Mouse (Mus musculus): ENCODE measurements around the gene Sdccag8. TPM values are rescaled to one million over a fixed set of nuclear protein-coding genes. Genes with fewer than 3 reads are reported as not detected.

Sdccag8 gene
- 20.7 and 21.6 TPM in 2 replicates for polyA plus RNA-seq (2012; rRNA removed)

DNA sequence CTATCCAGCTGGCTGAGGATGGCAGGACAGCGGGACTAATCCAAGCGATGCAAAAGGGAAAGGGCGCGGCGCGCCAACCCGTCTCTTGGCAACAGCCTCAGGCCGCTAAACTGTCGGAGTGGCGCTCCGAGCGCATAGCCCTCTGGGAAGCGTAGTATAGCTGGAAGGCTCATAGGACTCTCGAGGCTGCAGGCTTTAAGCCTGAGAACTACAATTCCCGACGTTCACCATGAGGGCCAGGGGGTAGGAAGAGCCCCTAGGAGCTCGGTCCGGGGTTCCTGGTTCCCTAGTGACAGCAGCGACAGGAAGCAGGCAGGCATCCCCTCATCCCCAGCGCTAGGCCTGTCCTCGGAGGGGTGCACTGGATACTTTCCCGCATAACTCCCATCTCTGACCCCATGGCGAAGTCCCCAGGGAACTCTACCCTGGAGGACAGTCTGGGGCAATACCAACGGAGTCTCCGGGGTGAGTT lies at the start of gene Sdccag8:
Gene Sdccag8 (plus strand): TSS at position 70 of the 472 bp plus-strand sequence.
- TF ChIP-seq CTCF (IDR thresholded peaks at IDR 0.05; ENCODE audit: extremely low read depth, insufficient read depth, low read length), result no peak
- TF ChIP-seq POLR2A (IDR thresholded peaks at IDR 0.05; ENCODE audit: extremely low read depth, insufficient read depth, low read length), result peak; percentile 86
- H3K27ac ChIP-seq (ENCODE audit: insufficient read depth, low read length), result peak within 1 kb of the TSS; percentile 87
- peak within 1 kb of the TSS; percentile 70 for H3K4me3 ChIP-seq (ENCODE audit: insufficient read depth, low read length)
- peaks cover 6% of the 10 kb centered on the region for H3K4me1 ChIP-seq (ENCODE audit: control insufficient read depth, insufficient read depth, low read length)

DNA sequence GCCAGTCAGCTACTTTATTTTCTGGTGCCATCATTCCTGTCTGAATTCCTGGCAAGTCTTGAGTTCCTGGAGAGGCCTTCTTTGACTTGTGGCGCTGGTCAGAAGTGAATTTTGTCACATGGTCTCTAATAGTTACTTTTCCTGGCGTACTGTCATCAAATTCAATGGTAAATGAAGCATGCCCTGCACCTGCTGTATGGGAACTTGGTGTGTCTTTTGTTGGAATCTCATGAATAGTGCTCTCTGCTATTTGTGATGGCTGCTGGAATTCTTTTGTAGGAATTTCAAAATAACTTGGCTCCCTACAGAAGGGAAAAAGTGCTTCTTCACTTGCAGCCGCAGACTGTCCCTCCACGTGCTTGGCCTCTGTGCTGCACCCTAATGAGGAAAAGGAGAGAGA lies 39.9 kb upstream of the Sdccag8 start:
- TF ChIP-seq POLR2A (IDR thresholded peaks at IDR 0.05; ENCODE audit: extremely low read depth, insufficient read depth, low read length), result no peak
- TF ChIP-seq CTCF (IDR thresholded peaks at IDR 0.05; ENCODE audit: extremely low read depth, insufficient read depth, low read length), result no peak
- no peak overlapping the region for H3K4me3 ChIP-seq (ENCODE audit: insufficient read depth, low read length)
- H3K4me1 ChIP-seq (ENCODE audit: control insufficient read depth, insufficient read depth, low read length), result no peaks in the 10 kb centered on the region
- H3K27ac ChIP-seq (ENCODE audit: insufficient read depth, low read length), result no peak overlapping the region

DNA sequence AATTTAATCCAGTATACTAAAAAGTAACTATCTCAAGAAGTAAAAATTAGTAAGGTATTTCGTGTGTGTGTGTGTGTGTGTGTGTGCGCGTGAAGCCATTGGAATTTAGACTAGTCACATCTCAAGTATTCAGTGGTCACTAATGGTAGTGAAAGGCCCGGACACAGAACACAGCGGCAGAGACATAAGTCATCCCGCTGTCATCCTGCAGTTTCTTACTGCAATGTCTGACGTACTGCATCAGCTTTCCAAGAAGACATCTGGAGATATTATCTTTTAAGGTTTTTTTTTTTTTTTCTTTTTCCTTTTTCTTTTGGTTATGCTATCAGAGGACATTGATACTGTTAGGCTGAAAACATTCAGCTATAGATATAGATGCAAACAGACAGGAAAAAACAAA lies 25.1 kb upstream of the Sdccag8 start:
- TF ChIP-seq POLR2A (IDR thresholded peaks at IDR 0.05; ENCODE audit: extremely low read depth, insufficient read depth, low read length) (no peak), CTCF (IDR thresholded peaks at IDR 0.05; ENCODE audit: extremely low read depth, insufficient read depth, low read length) (no peak)
- H3K27ac ChIP-seq (ENCODE audit: insufficient read depth, low read length), result no peak overlapping the region
- H3K4me3 ChIP-seq (ENCODE audit: insufficient read depth, low read length), result no peak overlapping the region
- H3K4me1 ChIP-seq (ENCODE audit: control insufficient read depth, insufficient read depth, low read length), result no peaks in the 10 kb centered on the region

DNA sequence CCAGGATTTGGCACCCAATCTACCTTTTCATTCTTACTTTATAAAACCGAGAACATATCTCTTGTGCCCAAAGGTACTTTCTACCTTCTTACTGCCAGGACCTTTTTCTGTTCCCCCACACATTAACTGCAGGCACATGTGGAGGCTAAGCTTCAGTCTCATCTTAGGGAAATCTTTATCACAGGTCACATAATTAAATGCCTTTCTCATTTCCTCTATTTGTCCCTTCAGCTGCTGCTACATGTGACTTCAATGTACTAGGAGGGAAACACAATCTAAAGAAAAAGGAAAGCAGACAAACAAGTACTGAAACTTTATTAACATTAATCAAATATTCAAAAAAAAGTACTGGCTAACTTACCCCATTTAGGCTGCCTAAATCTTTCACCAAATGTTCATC lies 22.3 kb upstream of the Sdccag8 start:
- Histone ChIP-seq H3K4me3 (ENCODE audit: insufficient read depth, low read length) (no peak overlapping the region), H3K27ac (ENCODE audit: insufficient read depth, low read length) (no peak overlapping the region), H3K4me1 (ENCODE audit: control insufficient read depth, insufficient read depth, low read length) (no peaks in the 10 kb centered on the region; the same call in 1 of the 2 replicates)
- TF ChIP-seq CTCF (IDR thresholded peaks at IDR 0.05; ENCODE audit: extremely low read depth, insufficient read depth, low read length) (no peak), POLR2A (IDR thresholded peaks at IDR 0.05; ENCODE audit: extremely low read depth, insufficient read depth, low read length) (no peak)

DNA sequence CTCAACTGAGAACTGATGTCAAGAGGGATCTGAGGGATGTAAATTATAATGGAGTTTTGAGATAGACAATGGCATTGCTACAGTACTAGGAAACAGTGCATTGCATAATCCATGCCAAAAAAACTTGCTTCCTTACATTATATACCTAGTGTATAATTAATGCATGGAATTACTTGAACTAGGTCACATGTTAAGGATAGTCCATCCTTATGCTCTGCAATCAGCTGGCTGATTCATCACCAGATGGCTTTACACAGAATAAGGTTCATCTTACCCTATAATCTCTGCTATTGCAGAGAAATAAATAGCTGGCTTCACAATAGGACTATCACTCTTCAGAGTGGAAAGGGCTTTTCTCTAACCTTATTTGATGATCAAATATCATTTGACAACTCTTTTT lies 15.8 kb upstream of the Sdccag8 start:
- Histone ChIP-seq H3K27ac (ENCODE audit: insufficient read depth, low read length) (no peak overlapping the region), H3K4me3 (ENCODE audit: insufficient read depth, low read length) (no peak overlapping the region), H3K4me1 (ENCODE audit: control insufficient read depth, insufficient read depth, low read length) (no peaks in the 10 kb centered on the region; the same call in 1 of the 2 replicates)
- TF ChIP-seq CTCF (IDR thresholded peaks at IDR 0.05; ENCODE audit: extremely low read depth, insufficient read depth, low read length) (no peak), POLR2A (IDR thresholded peaks at IDR 0.05; ENCODE audit: extremely low read depth, insufficient read depth, low read length) (no peak)

DNA sequence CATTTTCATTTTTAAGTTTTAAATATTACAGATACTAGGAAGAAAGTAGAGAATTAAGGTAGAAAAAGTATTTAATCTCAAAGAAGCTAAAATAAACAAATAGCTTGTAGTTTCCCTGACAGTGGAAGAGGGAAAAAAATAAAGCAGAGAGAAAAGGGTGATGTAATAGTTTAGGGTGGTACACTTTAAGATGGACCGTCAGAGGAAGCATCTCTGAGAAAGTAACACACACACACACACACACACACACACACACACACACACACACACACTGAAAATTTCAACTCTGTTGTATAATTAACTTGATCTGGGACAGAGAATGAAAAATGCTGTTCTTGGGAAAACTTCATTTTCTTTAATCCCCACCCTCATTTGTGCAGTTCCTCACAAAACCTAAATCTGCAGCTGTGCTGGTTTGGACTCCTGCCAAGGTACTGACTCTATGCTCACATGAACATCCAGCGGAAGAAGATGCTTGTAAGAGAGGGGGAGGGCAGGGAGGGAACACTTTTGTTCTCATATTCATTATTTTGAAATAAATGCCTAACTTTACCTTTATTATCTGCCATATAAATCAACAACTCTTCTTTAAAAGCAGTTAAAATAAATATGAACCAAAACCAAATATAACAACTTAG lies 13.6 kb upstream of the Sdccag8 start:
- H3K4me3 ChIP-seq (ENCODE audit: insufficient read depth, low read length), result no peak overlapping the region
- H3K27ac ChIP-seq (ENCODE audit: insufficient read depth, low read length), result no peak overlapping the region
- no peaks in the 10 kb centered on the region; the same call in 1 of the 2 replicates for H3K4me1 ChIP-seq (ENCODE audit: control insufficient read depth, insufficient read depth, low read length)
- TF ChIP-seq POLR2A (IDR thresholded peaks at IDR 0.05; ENCODE audit: extremely low read depth, insufficient read depth, low read length), result no peak
- TF ChIP-seq CTCF (IDR thresholded peaks at IDR 0.05; ENCODE audit: extremely low read depth, insufficient read depth, low read length), result no peak

DNA sequence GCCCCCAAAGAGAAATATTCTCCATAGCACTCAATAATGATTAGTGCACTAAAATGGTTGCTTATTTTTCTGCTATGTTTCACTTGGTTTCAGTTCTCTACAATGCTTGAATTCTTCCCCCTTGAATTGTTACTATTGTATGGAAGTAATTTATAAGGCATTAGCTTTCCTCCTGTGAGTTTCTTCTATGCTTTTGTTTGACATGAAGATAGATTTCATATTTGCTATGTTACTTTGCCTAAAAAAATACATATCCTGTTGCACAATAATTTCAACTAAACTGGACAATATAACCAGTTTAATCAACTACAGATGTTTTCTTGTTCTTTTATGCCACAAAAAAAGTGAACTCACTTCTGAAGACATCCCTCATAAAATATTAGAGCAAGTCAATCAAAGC lies 4.3 kb upstream of the Sdccag8 start:
- peaks cover 6% of the 10 kb centered on the region; the same call in 1 of the 2 replicates for H3K4me1 ChIP-seq (ENCODE audit: control insufficient read depth, insufficient read depth, low read length)
- no peak for TF ChIP-seq CTCF (IDR thresholded peaks at IDR 0.05; ENCODE audit: extremely low read depth, insufficient read depth, low read length)
- TF ChIP-seq POLR2A (IDR thresholded peaks at IDR 0.05; ENCODE audit: extremely low read depth, insufficient read depth, low read length), result no peak

DNA sequence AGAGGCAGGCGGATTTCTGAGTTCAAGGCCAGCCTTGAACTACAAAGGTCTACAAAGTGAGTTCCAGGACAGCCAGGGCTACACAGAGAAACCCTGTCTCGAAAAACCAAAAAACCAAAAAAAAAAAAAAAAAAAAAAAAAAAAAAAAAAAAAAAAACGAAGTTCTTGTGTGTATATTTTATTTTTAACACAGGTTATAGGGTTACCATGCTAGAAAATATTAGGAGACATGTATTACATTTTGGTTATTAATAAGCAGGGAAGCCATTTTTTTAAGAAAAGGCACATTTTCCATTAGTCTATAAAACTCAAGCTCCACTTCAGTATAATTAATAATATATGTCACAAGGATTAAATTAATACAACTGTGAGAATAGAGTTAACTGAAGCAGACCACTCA lies 2.6 kb upstream of the Sdccag8 start:
- TF ChIP-seq CTCF (IDR thresholded peaks at IDR 0.05; ENCODE audit: extremely low read depth, insufficient read depth, low read length) (no peak), POLR2A (IDR thresholded peaks at IDR 0.05; ENCODE audit: extremely low read depth, insufficient read depth, low read length) (no peak)
- Histone ChIP-seq H3K4me3 (ENCODE audit: insufficient read depth, low read length) (no peak overlapping the region), H3K4me1 (ENCODE audit: control insufficient read depth, insufficient read depth, low read length) (peaks cover 4% of the 10 kb centered on the region; the same call in 1 of the 2 replicates), H3K27ac (ENCODE audit: insufficient read depth, low read length) (no peak overlapping the region)

More for the DNA sequence above, 4.3 kb upstream of the Sdccag8 start:
- H3K27ac ChIP-seq (ENCODE audit: insufficient read depth, low read length), result no peak overlapping the region
- H3K4me3 ChIP-seq (ENCODE audit: insufficient read depth, low read length), result no peak overlapping the region

DNA sequence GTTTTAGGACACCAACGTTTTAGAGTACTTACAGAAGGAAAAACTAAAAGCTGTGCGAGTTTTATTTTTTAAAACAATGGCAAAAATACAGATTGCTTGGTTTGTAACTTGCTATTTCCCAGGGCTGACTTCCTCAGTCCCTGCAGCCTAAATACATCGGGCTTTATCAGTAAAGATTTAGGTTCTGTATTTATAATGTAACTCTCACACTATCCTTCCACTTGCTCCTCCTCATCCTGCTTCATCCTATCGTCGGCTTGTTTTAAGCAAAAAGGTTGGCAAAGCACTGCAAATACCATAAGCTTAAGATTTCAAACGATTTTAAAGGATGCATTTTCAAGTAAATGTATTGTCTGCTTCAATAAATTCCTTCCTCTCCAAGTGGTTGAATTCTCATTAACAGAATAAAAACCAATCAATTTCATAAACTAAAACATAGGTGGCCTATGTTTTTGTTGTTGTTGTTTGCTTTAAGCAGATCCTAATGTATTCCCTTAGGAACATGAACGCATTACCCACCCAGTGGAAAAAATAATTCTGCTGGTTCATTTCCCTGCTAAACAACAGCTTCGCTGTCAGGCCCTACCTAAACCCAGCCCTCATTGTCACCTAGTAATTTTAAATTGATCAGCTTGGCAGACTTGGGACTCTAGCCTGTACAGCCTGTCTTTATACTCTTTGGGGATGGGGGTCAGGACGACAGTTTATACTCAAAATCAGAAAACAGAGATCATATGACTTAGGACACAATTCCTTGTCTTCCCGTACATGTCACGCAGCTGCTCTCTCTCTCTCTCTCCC lies 1.8 kb upstream of the Sdccag8 start:
- Histone ChIP-seq H3K4me1 (ENCODE audit: control insufficient read depth, insufficient read depth, low read length) (peaks cover 4% of the 10 kb centered on the region; the same call in 1 of the 2 replicates), H3K4me3 (ENCODE audit: insufficient read depth, low read length) (peak overlapping the region; percentile 70), H3K27ac (ENCODE audit: insufficient read depth, low read length) (peak overlapping the region; percentile 85)
- TF ChIP-seq CTCF (IDR thresholded peaks at IDR 0.05; ENCODE audit: extremely low read depth, insufficient read depth, low read length) (no peak), POLR2A (IDR thresholded peaks at IDR 0.05; ENCODE audit: extremely low read depth, insufficient read depth, low read length) (no peak)

Measured in cortical plate, adult 2 months (tissue).